Mouse (Mus musculus) ES-Bruce4 (cell line): ENCODE data around the gene Vdr.

ENCODE experiments used
- CTCF ChIP-seq: IDR thresholded peaks from one replicate; pipeline ENCODE4 v1.8.1; 2011; ENCODE audit warnings: low read depth, low read length
- EP300 ChIP-seq: IDR thresholded peaks from 2 replicates; pipeline ENCODE4 v1.6.1; 2011; ENCODE audit warnings: low read depth, low read length; ENCODE audit not compliant: insufficient read depth
- POLR2A ChIP-seq: IDR thresholded peaks from one replicate; pipeline ENCODE4 v1.8.1; 2011; ENCODE audit warnings: low read length; ENCODE audit not compliant: insufficient read depth

GRCm38 (mm10) chr15:97809942-97810341, 100.5 kb downstream of the Vdr start:
- TF ChIP-seq CTCF: peak; percentile 24
- TF ChIP-seq POLR2A: no peak
- TF ChIP-seq EP300: no peak
